In genomic region chr5:24828446-24828845, GRCm38 (mm10) we compare ENCODE assay signal across 26 mouse cellular contexts. TPM values are rescaled to one million over a fixed set of nuclear protein-coding genes. Genes with fewer than 3 reads are reported as not detected.
DNase-seq lines count a peak whose midpoint lies in the region; TF ChIP-seq lines count a peak whose summit lies in the region.
"Had no signal": no experiment of that assay in that cellular context is flagged by ENCODE, and none has a peak within 500 bp of the region (broad histone marks: within the 10 kb centered on the region; RNA-seq: fewer than 3 reads in every experiment).

No protein-coding gene starts in this region.

- H3K9me3 ChIP-seq in MEL (replicated peaks; ENCODE audit: insufficient read depth, low read length) = no peaks in the 10 kb centered on the region
- H3K9me3 ChIP-seq: embryonic facial prominence, embryonic 13.5 days; forebrain, embryonic 10.5 days; forebrain, embryonic 15.5 days; hindbrain, embryonic 10.5 days; hindbrain, embryonic 15.5 days; limb, embryonic 13.5 days; liver, embryonic 12.5 days; midbrain, embryonic 10.5 days; midbrain, embryonic 15.5 days; neural tube, embryonic 15.5 days; stomach, embryonic 15.5 days had no signal

- no peak for TF ChIP-seq RAD21 in MEL (IDR thresholded peaks at IDR 0.05; ENCODE audit: low read depth, low read length)

- no peak overlapping the region for H3K9ac ChIP-seq in MEL (ENCODE audit: control insufficient read depth, low read depth, low read length, poor library complexity, severe bottlenecking)
- H3K9ac ChIP-seq: embryonic facial prominence, embryonic 13.5 days; forebrain, embryonic 15.5 days; hindbrain, embryonic 15.5 days; limb, embryonic 13.5 days; liver, embryonic 12.5 days; midbrain, embryonic 15.5 days; neural tube, embryonic 15.5 days; stomach, embryonic 15.5 days had no signal

- H3K79me2 ChIP-seq in MEL (ENCODE audit: control insufficient read depth, insufficient read depth, low read length, poor library complexity) = peaks cover 77% of the 10 kb centered on the region

- H3K27ac ChIP-seq in gastrocnemius, adult 2 months = no peak overlapping the region
- H3K27ac ChIP-seq in MEL (ENCODE audit: control insufficient read depth, low read depth, low read length) = no peak overlapping the region
- H3K27ac ChIP-seq: embryonic facial prominence, embryonic 13.5 days; forebrain, embryonic 10.5 days; forebrain, embryonic 15.5 days; hindbrain, embryonic 10.5 days; hindbrain, embryonic 15.5 days; limb, embryonic 13.5 days; liver, embryonic 12.5 days; macrophage; midbrain, embryonic 10.5 days; midbrain, embryonic 15.5 days; neural tube, embryonic 15.5 days; stomach, embryonic 15.5 days had no signal

- no peaks in the 10 kb centered on the region for H3K27me3 ChIP-seq in MEL (ENCODE audit: control insufficient read depth in 1 of 2, insufficient read depth in 2 of 2, low read length in 2 of 2)
- H3K27me3 ChIP-seq: embryonic facial prominence, embryonic 13.5 days; forebrain, embryonic 15.5 days; hindbrain, embryonic 15.5 days; limb, embryonic 13.5 days; liver, embryonic 12.5 days; midbrain, embryonic 15.5 days; neural tube, embryonic 15.5 days; stomach, embryonic 15.5 days had no signal

- intact Hi-C loops in gastrocnemius, adult 2 months (cut with DNase I) = no loop called here

- H3K36me3 ChIP-seq in MEL (ENCODE audit: control insufficient read depth in 1 of 2, insufficient read depth in 2 of 2, low read length in 2 of 2) = peaks cover 8 to 24% of the 10 kb centered on the region in 2 experiments
- H3K36me3 ChIP-seq: embryonic facial prominence, embryonic 13.5 days; forebrain, embryonic 10.5 days; forebrain, embryonic 15.5 days; hindbrain, embryonic 10.5 days; hindbrain, embryonic 15.5 days; limb, embryonic 13.5 days; midbrain, embryonic 10.5 days; midbrain, embryonic 15.5 days; neural tube, embryonic 15.5 days; stomach, embryonic 15.5 days had no signal

- no peak for TF ChIP-seq EP300 in MEL (IDR thresholded peaks at IDR 0.05; ENCODE audit: low read depth in 1 of 2, low read length in 2 of 2)

- H3K4me1 ChIP-seq in MEL (ENCODE audit: control insufficient read depth in 1 of 2, insufficient read depth in 2 of 2, low read length in 2 of 2) = peaks cover 12 to 17% of the 10 kb centered on the region in 2 experiments

- TF ChIP-seq CTCF in gastrocnemius, adult 2 months (IDR thresholded peaks at IDR 0.05) = 0 out of 2 replicates have a peak, but pooled peaks have one; percentile 6
- no peak for TF ChIP-seq CTCF in MEL (IDR thresholded peaks at IDR 0.05 in 2 of 3, conservative IDR thresholded peaks at IDR 0.05 in 1 of 3; ENCODE audit: control insufficient read depth in 1 of 3, insufficient read depth in 1 of 3, low read depth in 2 of 3, low read length in 3 of 3, poor library complexity in 1 of 3, severe bottlenecking in 1 of 3)

- DNase-seq in gastrocnemius, adult 2 months = no peak
- DNase-seq in gastrocnemius, postnatal 25 days = no peak
- peak; percentile 41 to 48 for DNase-seq in kidney, postnatal 25 days
- no peak for DNase-seq in kidney, adult 18-20 months
- DNase-seq in 416B (ENCODE audit: low read depth) (peak; percentile 56), MEL (ENCODE audit: low read depth, low spot score) (peak; percentile 71)
- DNase-seq in adrenal gland, adult (ENCODE audit: inconsistent age in 2 of 2, low spot score in 1 of 2) = no peak
- DNase-seq in adrenal gland, postnatal 10 days = no peak
- DNase-seq: embryo, embryonic 11 days; heart, postnatal 14 days; layer of hippocampus, adult 9-11 months; lung, adult 18-20 months; right cerebral cortex, postnatal 25 days; thymus, postnatal 14 days had no signal

- no peak for TF ChIP-seq POLR2A in MEL (IDR thresholded peaks at IDR 0.05; ENCODE audit: control insufficient read depth in 1 of 2, insufficient read depth in 1 of 2, low read depth in 1 of 2, low read length in 2 of 2, poor library complexity in 1 of 2)

- H3K4me3 ChIP-seq in gastrocnemius, adult 2 months = no peak overlapping the region
- H3K4me3 ChIP-seq in MEL (ENCODE audit: control insufficient read depth in 1 of 2, insufficient read depth in 1 of 2, low read depth in 2 of 2, low read length in 2 of 2) = no peak overlapping the region
- H3K4me3 ChIP-seq: embryonic facial prominence, embryonic 13.5 days; forebrain, embryonic 10.5 days; forebrain, embryonic 15.5 days; hindbrain, embryonic 10.5 days; hindbrain, embryonic 15.5 days; limb, embryonic 13.5 days; liver, embryonic 12.5 days; midbrain, embryonic 10.5 days; midbrain, embryonic 15.5 days; neural tube, embryonic 15.5 days; stomach, embryonic 15.5 days had no signal

TF ChIP-seq in MEL, 35 proteins besides CTCF, POLR2A, EP300 and RAD21:
- TF ChIP-seq ZNF384 (IDR thresholded peaks at IDR 0.05; ENCODE audit: low read depth, low read length) (0 out of 2 replicates have a peak, but pooled peaks have one; percentile 31), ZKSCAN1 (IDR thresholded peaks at IDR 0.05; ENCODE audit: low read depth, low read length) (no peak)

RNA-seq across cellular contexts. Expression of gene Rheb, which starts 14.0 kb away (rescaled TPM):
- 10 to 100 TPM; 64.1 to 71.9 TPM for total RNA-seq in gastrocnemius, adult 2 months (2021)
- total RNA-seq in gastrocnemius, postnatal 25 days (2021) = 10 to 100 TPM; 53.8 to 60.9 TPM
- total RNA-seq in MEL (2012; rRNA removed) = 61.3 and 67.7 TPM in 2 replicates
- polyA plus RNA-seq in MEL (2012; ENCODE audit: insufficient read depth in 1 of 2, insufficient read length in 2 of 2, low read depth in 1 of 2, low replicate concordance in 2 of 2, missing spikeins in 1 of 2) = 100 to 1,000 TPM; 114 to 731 TPM
- total RNA-seq in adrenal gland, postnatal 10 days (2021) = 10 to 100 TPM; 76.7 to 76.9 TPM

Comparison
In these comparisons a context has a peak if more than half of its experiments do, and no peak if none do; other contexts are left out.
1. DNase-seq: peak in kidney, postnatal 25 days (2 of 2), 416B (single experiment) and MEL (single experiment); none in gastrocnemius, adult 2 months (single experiment), gastrocnemius, postnatal 25 days (single experiment), kidney, adult 18-20 months (single experiment), adrenal gland, adult (0 of 2) and adrenal gland, postnatal 10 days (single experiment).